Mouse (Mus musculus): ENCODE measurements around the gene Klhl41. TPM values are rescaled to one million over a fixed set of nuclear protein-coding genes. Genes with fewer than 3 reads are reported as not detected.

The Klhl41 gene
- polyA plus RNA-seq, 1 experiment: not detected

DNA sequence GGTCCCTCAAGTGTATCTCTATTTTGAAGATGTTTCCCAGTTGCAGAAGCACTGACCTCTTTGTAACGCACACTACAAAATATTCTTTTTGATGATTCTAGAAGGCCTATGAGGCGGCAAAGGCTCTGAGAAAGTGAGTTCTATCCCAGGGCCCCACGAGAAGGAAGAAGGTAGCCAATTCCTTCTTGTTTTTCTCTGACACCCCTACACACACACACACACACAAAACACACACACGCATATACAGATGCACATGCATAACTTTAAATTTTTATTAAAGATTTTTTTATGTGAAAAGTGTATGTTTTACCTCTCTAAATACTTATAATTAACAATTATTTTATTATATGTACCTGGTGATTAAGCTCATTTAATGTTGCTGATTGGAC is 43.7 kb downstream of the Klhl41 start:
- Histone ChIP-seq H3K9me3 (replicated peaks; ENCODE audit: control insufficient read depth, insufficient read depth, low read length, poor library complexity, severe bottlenecking) (no peaks in the 10 kb centered on the region), H3K4me1 (ENCODE audit: control insufficient read depth, insufficient read depth, low read length) (no peaks in the 10 kb centered on the region), H3K36me3 (ENCODE audit: control insufficient read depth, insufficient read depth, low read length, poor library complexity, severe bottlenecking) (peaks cover 9% of the 10 kb centered on the region; the same call in 1 of the 2 replicates), H3K4me3 (ENCODE audit: low read depth, low read length) (no peak overlapping the region), H3K9ac (ENCODE audit: low read depth, poor library complexity, severe bottlenecking) (no peak overlapping the region), H3K27me3 (ENCODE audit: control insufficient read depth, insufficient read depth, low read length, poor library complexity, severe bottlenecking) (no peaks in the 10 kb centered on the region), H3K27ac (ENCODE audit: insufficient read depth, low read length) (no peak overlapping the region)
- TF ChIP-seq POLR2A (IDR thresholded peaks at IDR 0.05; ENCODE audit: insufficient read depth, low read length) (no peak), EP300 (IDR thresholded peaks at IDR 0.05; ENCODE audit: insufficient read depth, low read depth, low read length) (no peak), CTCF (IDR thresholded peaks at IDR 0.05; ENCODE audit: low read depth, low read length) (no peak)

DNA sequence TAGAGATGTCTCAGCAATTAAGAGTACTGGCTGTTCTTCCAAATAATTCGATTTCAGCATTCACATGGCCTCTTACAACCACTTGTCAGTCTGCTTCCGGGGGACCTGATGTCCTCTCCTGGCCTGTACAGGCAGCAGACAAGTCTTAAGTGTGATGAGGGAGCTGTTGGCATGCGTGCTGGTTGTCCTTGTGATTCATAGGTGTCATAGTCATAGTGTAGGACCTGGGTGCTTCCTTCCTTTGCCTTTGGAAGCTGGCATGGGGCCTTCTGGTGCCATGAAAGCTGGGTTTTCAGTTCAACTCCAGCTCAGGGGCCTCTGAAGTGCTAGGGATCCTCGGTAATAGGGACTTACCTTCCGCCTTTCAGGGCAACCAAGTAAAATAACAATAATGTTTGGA is 44.2 kb downstream of the Klhl41 start:
- H3K9me3 ChIP-seq (replicated peaks; ENCODE audit: control insufficient read depth, insufficient read depth, low read length, poor library complexity, severe bottlenecking): no peaks in the 10 kb centered on the region
- no peak overlapping the region for H3K27ac ChIP-seq (ENCODE audit: insufficient read depth, low read length)
- no peaks in the 10 kb centered on the region for H3K4me1 ChIP-seq (ENCODE audit: control insufficient read depth, insufficient read depth, low read length)
- no peak overlapping the region for H3K4me3 ChIP-seq (ENCODE audit: low read depth, low read length)
- H3K9ac ChIP-seq (ENCODE audit: low read depth, poor library complexity, severe bottlenecking): no peak overlapping the region
- TF ChIP-seq POLR2A (IDR thresholded peaks at IDR 0.05; ENCODE audit: insufficient read depth, low read length): no peak
- TF ChIP-seq EP300 (IDR thresholded peaks at IDR 0.05; ENCODE audit: insufficient read depth, low read depth, low read length): no peak
- no peak for TF ChIP-seq CTCF (IDR thresholded peaks at IDR 0.05; ENCODE audit: low read depth, low read length)
- H3K27me3 ChIP-seq (ENCODE audit: control insufficient read depth, insufficient read depth, low read length, poor library complexity, severe bottlenecking): no peaks in the 10 kb centered on the region
- peaks cover 6% of the 10 kb centered on the region; the same call in 1 of the 2 replicates for H3K36me3 ChIP-seq (ENCODE audit: control insufficient read depth, insufficient read depth, low read length, poor library complexity, severe bottlenecking)

DNA sequence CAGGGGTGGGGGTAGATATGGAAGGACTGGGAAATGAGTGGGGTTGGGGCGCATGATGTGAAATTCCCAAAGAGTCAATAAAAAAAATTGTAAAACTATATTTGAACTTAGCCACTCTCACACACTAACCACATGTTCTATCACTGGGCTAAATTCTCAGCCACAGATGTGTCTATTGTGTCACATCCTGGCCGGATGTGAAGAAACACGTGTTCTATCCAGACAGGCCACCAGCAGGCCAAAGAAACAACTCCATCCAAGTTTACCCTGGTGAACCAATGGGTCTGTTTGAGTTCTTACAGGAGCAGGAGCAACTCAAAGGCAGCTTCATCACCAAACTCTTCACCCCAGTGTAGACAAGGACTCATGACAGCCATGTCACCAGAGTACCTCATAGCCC is 46.6 kb downstream of the Klhl41 start:
- no peak for TF ChIP-seq EP300 (IDR thresholded peaks at IDR 0.05; ENCODE audit: insufficient read depth, low read depth, low read length)
- no peak for TF ChIP-seq POLR2A (IDR thresholded peaks at IDR 0.05; ENCODE audit: insufficient read depth, low read length)
- no peak for TF ChIP-seq CTCF (IDR thresholded peaks at IDR 0.05; ENCODE audit: low read depth, low read length)
- no peak overlapping the region for H3K4me3 ChIP-seq (ENCODE audit: low read depth, low read length)
- H3K27ac ChIP-seq (ENCODE audit: insufficient read depth, low read length): no peak overlapping the region
- no peaks in the 10 kb centered on the region for H3K4me1 ChIP-seq (ENCODE audit: control insufficient read depth, insufficient read depth, low read length)
- H3K9me3 ChIP-seq (replicated peaks; ENCODE audit: control insufficient read depth, insufficient read depth, low read length, poor library complexity, severe bottlenecking): no peaks in the 10 kb centered on the region
- H3K27me3 ChIP-seq (ENCODE audit: control insufficient read depth, insufficient read depth, low read length, poor library complexity, severe bottlenecking): no peaks in the 10 kb centered on the region
- H3K36me3 ChIP-seq (ENCODE audit: control insufficient read depth, insufficient read depth, low read length, poor library complexity, severe bottlenecking): no peaks in the 10 kb centered on the region
- no peak overlapping the region for H3K9ac ChIP-seq (ENCODE audit: low read depth, poor library complexity, severe bottlenecking)

DNA sequence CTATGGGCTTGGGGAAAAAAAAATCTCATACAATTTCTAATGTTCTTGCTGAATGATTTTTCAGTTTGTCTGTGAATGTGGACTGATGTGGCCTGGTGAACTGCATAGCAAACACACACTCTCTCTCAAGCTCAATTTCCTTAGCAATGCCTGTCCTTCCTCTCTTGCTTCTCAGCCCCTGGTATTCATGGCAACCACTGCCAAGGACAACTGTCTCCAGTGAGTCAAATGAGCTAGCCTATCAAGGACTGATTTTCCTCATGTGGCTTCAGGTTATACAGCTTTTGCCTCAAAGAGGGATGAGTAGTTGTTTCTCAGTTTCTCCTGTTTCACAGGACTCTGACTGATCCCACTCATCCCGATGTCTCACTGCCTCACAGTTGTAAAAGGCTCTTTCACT is 49.2 kb downstream of the Klhl41 start:
- Histone ChIP-seq H3K27ac (ENCODE audit: insufficient read depth, low read length) (no peak overlapping the region), H3K4me3 (ENCODE audit: low read depth, low read length) (no peak overlapping the region), H3K9ac (ENCODE audit: low read depth, poor library complexity, severe bottlenecking) (no peak overlapping the region), H3K36me3 (ENCODE audit: control insufficient read depth, insufficient read depth, low read length, poor library complexity, severe bottlenecking) (no peaks in the 10 kb centered on the region), H3K4me1 (ENCODE audit: control insufficient read depth, insufficient read depth, low read length) (peaks cover 2% of the 10 kb centered on the region), H3K9me3 (replicated peaks; ENCODE audit: control insufficient read depth, insufficient read depth, low read length, poor library complexity, severe bottlenecking) (no peaks in the 10 kb centered on the region), H3K27me3 (ENCODE audit: control insufficient read depth, insufficient read depth, low read length, poor library complexity, severe bottlenecking) (no peaks in the 10 kb centered on the region)
- no peak for TF ChIP-seq POLR2A (IDR thresholded peaks at IDR 0.05; ENCODE audit: insufficient read depth, low read length)
- TF ChIP-seq EP300 (IDR thresholded peaks at IDR 0.05; ENCODE audit: insufficient read depth, low read depth, low read length): no peak
- TF ChIP-seq CTCF (IDR thresholded peaks at IDR 0.05; ENCODE audit: low read depth, low read length): no peak

DNA sequence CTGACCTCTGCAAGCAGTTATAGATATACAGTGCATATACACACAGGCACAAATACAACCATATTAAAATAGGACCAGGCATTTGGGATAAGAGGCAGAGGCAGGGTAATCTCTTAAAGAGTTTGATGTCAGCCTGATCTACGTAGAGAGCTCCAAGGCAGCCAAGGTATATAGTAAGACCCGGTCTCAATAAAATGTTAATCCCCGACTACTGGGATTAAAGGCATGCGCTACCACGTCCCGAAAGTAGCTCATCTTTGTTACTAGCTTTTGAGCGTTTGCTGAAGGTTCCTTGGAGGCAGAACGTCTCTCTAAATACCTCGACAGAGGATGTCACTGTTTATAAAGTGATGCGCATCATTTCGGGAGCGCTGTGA is 52.3 kb downstream of the Klhl41 start, which contains the start of gene Ppig:
TSS of gene Ppig (plus strand) at position 273 of the 377 bp plus-strand sequence.
- Histone ChIP-seq H3K4me3 (ENCODE audit: low read depth, low read length) (peak within 1 kb of the TSS; percentile 90), H3K27me3 (ENCODE audit: control insufficient read depth, insufficient read depth, low read length, poor library complexity, severe bottlenecking) (no peaks in the 10 kb centered on the region), H3K36me3 (ENCODE audit: control insufficient read depth, insufficient read depth, low read length, poor library complexity, severe bottlenecking) (no peaks in the 10 kb centered on the region), H3K27ac (ENCODE audit: insufficient read depth, low read length) (peak within 1 kb of the TSS; percentile 55; the same call in 1 of the 2 replicates), H3K9me3 (replicated peaks; ENCODE audit: control insufficient read depth, insufficient read depth, low read length, poor library complexity, severe bottlenecking) (no peaks in the 10 kb centered on the region), H3K4me1 (ENCODE audit: control insufficient read depth, insufficient read depth, low read length) (peaks cover 3% of the 10 kb centered on the region), H3K9ac (ENCODE audit: low read depth, poor library complexity, severe bottlenecking) (peak within 1 kb of the TSS; percentile 93)
- TF ChIP-seq CTCF (IDR thresholded peaks at IDR 0.05; ENCODE audit: low read depth, low read length): no peak
- TF ChIP-seq POLR2A (IDR thresholded peaks at IDR 0.05; ENCODE audit: insufficient read depth, low read length): no peak
- TF ChIP-seq EP300 (IDR thresholded peaks at IDR 0.05; ENCODE audit: insufficient read depth, low read depth, low read length): no peak

DNA sequence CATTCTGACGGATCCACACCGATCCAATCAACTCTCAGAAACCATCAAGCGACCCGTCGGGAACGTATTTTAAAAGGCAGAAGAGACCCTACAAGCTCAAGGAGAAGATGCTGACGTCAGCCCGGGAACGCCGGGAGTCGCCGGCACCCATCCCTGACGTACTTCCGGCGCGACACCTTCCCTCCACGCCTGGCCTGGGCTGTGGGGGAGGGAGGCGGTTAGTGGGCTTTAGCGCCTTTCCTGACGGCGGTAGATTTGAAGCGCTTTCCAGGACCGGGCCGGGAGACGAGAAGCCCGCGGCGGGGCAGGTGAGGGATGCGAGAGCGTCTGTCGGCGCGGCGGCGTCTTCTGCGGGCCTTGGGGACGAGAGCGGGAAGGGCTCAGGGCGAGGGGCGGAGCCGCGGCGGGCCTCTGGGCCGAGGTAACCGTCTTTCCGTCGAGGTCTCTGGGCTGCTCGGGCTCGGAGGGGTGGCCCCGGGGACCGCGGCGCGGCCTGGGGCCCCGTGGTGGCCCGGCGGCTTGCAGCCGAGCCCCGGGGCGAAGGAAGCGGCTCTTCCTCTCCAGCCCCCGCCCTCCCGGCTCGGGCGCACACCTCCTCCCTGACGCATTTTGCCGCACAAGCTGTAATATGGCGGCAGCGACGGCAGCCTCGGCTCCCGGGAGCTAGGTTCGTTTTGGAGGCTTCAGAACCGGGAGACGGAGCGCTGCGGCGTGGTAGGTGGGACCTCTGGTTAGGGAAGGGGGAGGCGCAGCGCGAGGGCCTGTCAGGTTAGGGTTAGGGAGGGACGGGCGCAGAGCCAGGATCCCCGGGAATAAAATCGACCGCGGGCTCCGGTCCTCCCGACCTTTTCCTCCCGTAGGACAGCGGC is 53.0 kb downstream of the Klhl41 start:
- Histone ChIP-seq H3K36me3 (ENCODE audit: control insufficient read depth, insufficient read depth, low read length, poor library complexity, severe bottlenecking) (no peaks in the 10 kb centered on the region), H3K4me1 (ENCODE audit: control insufficient read depth, insufficient read depth, low read length) (peaks cover 3% of the 10 kb centered on the region), H3K27me3 (ENCODE audit: control insufficient read depth, insufficient read depth, low read length, poor library complexity, severe bottlenecking) (no peaks in the 10 kb centered on the region), H3K9ac (ENCODE audit: low read depth, poor library complexity, severe bottlenecking) (peak overlapping the region; percentile 93), H3K27ac (ENCODE audit: insufficient read depth, low read length) (peak overlapping the region; percentile 55; the same call in 1 of the 2 replicates), H3K4me3 (ENCODE audit: low read depth, low read length) (peak overlapping the region; percentile 90), H3K9me3 (replicated peaks; ENCODE audit: control insufficient read depth, insufficient read depth, low read length, poor library complexity, severe bottlenecking) (no peaks in the 10 kb centered on the region)
- TF ChIP-seq POLR2A (IDR thresholded peaks at IDR 0.05; ENCODE audit: insufficient read depth, low read length) (no peak), EP300 (IDR thresholded peaks at IDR 0.05; ENCODE audit: insufficient read depth, low read depth, low read length) (peak; percentile 41; the same call in 1 of the 2 replicates)

Data from ES-Bruce4 (cell line).